Mouse (Mus musculus): ENCODE measurements around the gene Cd300a.

DNA sequence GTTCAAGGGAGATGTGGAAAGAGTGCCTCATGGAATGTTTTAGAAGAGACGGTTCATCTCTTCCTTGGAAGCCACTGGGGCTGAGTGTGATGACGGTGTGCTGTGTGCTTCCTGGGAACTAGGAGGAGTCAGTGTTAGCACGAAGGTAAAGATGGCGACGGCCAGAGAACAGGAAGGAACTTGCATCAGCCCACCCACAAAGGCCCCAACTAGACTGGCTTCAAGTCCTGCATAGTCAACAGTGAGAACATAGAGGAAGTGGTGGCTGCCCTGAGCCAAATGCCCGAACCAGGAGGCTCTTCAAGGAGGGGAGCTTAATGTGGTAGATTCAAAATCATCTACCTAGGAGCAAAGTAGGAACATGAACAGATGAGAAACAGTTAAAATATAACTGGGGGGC is 27.3 kb downstream of the Cd300a start:
- TF ChIP-seq POLR2A (IDR thresholded peaks at IDR 0.05; ENCODE audit: low read depth, low read length) (no peak), CTCF (conservative IDR thresholded peaks at IDR 0.05; ENCODE audit: insufficient read depth, insufficient read length, low read depth, low read length) (no peak)
